In the genomic region with DNA sequence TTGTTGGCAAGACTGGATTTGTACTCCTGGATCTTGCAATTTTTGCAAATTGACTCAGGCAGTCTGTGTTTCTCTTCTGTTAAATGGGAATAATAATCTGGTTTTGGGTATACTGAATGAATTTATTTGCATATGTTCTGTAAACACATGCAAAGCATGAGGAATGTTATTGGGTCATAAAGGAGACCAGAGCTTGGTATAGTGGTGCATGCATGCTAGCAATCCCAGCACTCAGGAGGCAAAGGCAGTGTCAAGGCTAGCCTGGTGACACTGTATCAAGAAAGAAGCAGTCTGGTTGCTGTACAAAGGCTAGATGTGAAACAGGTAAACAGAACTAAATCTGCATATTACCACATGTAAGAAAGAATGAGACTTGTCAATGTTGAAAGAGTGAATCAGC, we compare ENCODE assay signal across 8 mouse cellular contexts. TPM values are rescaled to one million over a fixed set of nuclear protein-coding genes. Genes with fewer than 3 reads are reported as not detected.
DNase-seq lines count a peak whose midpoint lies in the region; ATAC-seq and TF ChIP-seq lines count a peak whose summit lies in the region.

No protein-coding gene starts in this region.

- no peaks in the 10 kb centered on the region for H3K9me3 ChIP-seq in lung, embryonic 14.5 days (ENCODE audit: low read depth, low read length)
- no peaks in the 10 kb centered on the region for H3K9me3 ChIP-seq in embryonic facial prominence, embryonic 15.5 days (replicated peaks)
- H3K9me3 ChIP-seq in limb, embryonic 10.5 days (replicated peaks) = no peaks in the 10 kb centered on the region
- H3K9me3 ChIP-seq in neural tube, embryonic 14.5 days (ENCODE audit: control insufficient read depth, low read length) = no peaks in the 10 kb centered on the region

- H3K4me3 ChIP-seq in lung, embryonic 14.5 days (ENCODE audit: low read depth, low read length) = peak overlapping the region; percentile 71
- peak overlapping the region; percentile 72 for H3K4me3 ChIP-seq in embryonic facial prominence, embryonic 15.5 days (replicated peaks)
- H3K4me3 ChIP-seq in limb, embryonic 10.5 days = peak overlapping the region; percentile 71
- H3K4me3 ChIP-seq in neural tube, embryonic 14.5 days (ENCODE audit: low read depth, low read length) = peak overlapping the region; percentile 76

- peaks cover 10% of the 10 kb centered on the region for H3K4me1 ChIP-seq in lung, embryonic 14.5 days (ENCODE audit: insufficient read depth)
- peaks cover 22% of the 10 kb centered on the region for H3K4me1 ChIP-seq in embryonic facial prominence, embryonic 15.5 days
- peaks cover 12% of the 10 kb centered on the region for H3K4me1 ChIP-seq in limb, embryonic 10.5 days
- peaks cover 23% of the 10 kb centered on the region for H3K4me1 ChIP-seq in neural tube, embryonic 14.5 days (ENCODE audit: control insufficient read depth, insufficient read depth, low read length)

- peak overlapping the region; percentile 79 for H3K4me2 ChIP-seq in lung, embryonic 14.5 days
- H3K4me2 ChIP-seq in embryonic facial prominence, embryonic 15.5 days (replicated peaks) = peak overlapping the region; percentile 56
- peak overlapping the region; percentile 67 for H3K4me2 ChIP-seq in neural tube, embryonic 14.5 days (ENCODE audit: low read depth, low read length)

- no peak for DNase-seq in lung, embryonic 14.5 days
- no peak for DNase-seq in lung, postnatal 4 days
- DNase-seq in limb, embryonic 10.5 days (ENCODE audit: low spot score) = no peak
- DNase-seq in adrenal gland, postnatal 25 days = no peak
- DNase-seq in thymus, adult 18-20 months = no peak
- no peak for DNase-seq in cerebellum, postnatal 10 days

- no peak for ATAC-seq in lung, embryonic 14.5 days (ENCODE audit: insufficient read depth)
- no peak for ATAC-seq in embryonic facial prominence, embryonic 15.5 days (ENCODE audit: insufficient number of reproducible peaks, low FRiP score, low TSS enrichment, low read depth)
- ATAC-seq in neural tube, embryonic 14.5 days (ENCODE audit: low read depth) = no peak

- H3K36me3 ChIP-seq in lung, embryonic 14.5 days (ENCODE audit: insufficient read depth) = peaks cover 6% of the 10 kb centered on the region
- peaks cover 4% of the 10 kb centered on the region for H3K36me3 ChIP-seq in embryonic facial prominence, embryonic 15.5 days
- peaks cover 11% of the 10 kb centered on the region for H3K36me3 ChIP-seq in limb, embryonic 10.5 days
- H3K36me3 ChIP-seq in neural tube, embryonic 14.5 days (ENCODE audit: control insufficient read depth, insufficient read depth, low read length) = 0 out of 2 replicates have a peak, but pooled peaks cover 3% of the 10 kb centered on the region

- 0 out of 2 replicates have a peak overlapping the region, but pooled peaks have one; percentile 97 for H3K27ac ChIP-seq in lung, embryonic 14.5 days (ENCODE audit: low read depth)
- H3K27ac ChIP-seq in embryonic facial prominence, embryonic 15.5 days (replicated peaks) = no peak overlapping the region
- H3K27ac ChIP-seq in limb, embryonic 10.5 days = peak overlapping the region; percentile 95
- no peak overlapping the region for H3K27ac ChIP-seq in neural tube, embryonic 14.5 days (ENCODE audit: low read depth, low read length)

- H3K27me3 ChIP-seq in lung, embryonic 14.5 days (ENCODE audit: insufficient read depth, low read length) = no peaks in the 10 kb centered on the region
- no peaks in the 10 kb centered on the region for H3K27me3 ChIP-seq in embryonic facial prominence, embryonic 15.5 days
- H3K27me3 ChIP-seq in limb, embryonic 10.5 days (ENCODE audit: low read depth, poor library complexity, severe bottlenecking) = no peaks in the 10 kb centered on the region
- H3K27me3 ChIP-seq in neural tube, embryonic 14.5 days (ENCODE audit: control insufficient read depth, insufficient read depth, low read length) = no peaks in the 10 kb centered on the region

- TF ChIP-seq CTCF in lung, embryonic 14.5 days (IDR thresholded peaks at IDR 0.05; ENCODE audit: low read depth) = no peak

- H3K9ac ChIP-seq in lung, embryonic 14.5 days = peak overlapping the region; percentile 91
- H3K9ac ChIP-seq in embryonic facial prominence, embryonic 15.5 days = peak overlapping the region; percentile 91; the same call in 1 of the 2 replicates
- peak overlapping the region; percentile 84; the same call in 1 of the 2 replicates for H3K9ac ChIP-seq in neural tube, embryonic 14.5 days (replicated peaks; ENCODE audit: low read depth, low read length)

RNA-seq across cellular contexts. Expression of a gene that starts 1.5 kb away (rescaled TPM):
- 431 and 435 TPM in 2 replicates for polyA plus RNA-seq in lung, embryonic 14.5 days (2014; fragmentation: Nextera tagmentation; extraction: Ambion mirVana)
- polyA plus RNA-seq in embryonic facial prominence, embryonic 15.5 days (2015; fragmentation: Nextera tagmentation; extraction: Ambion mirVana) = 357 and 369 TPM in 2 replicates
- 432 and 440 TPM in 2 replicates for polyA plus RNA-seq in limb, embryonic 10.5 days (2016; fragmentation: Nextera tagmentation; extraction: Ambion mirVana)
- polyA plus RNA-seq in neural tube, embryonic 14.5 days (2014; fragmentation: Nextera tagmentation; extraction: Ambion mirVana) = 808 and 850 TPM in 2 replicates
- 331 and 379 TPM in 2 replicates for total RNA-seq in adrenal gland, postnatal 25 days (2021)

RNA-seq across cellular contexts. Expression of a gene that starts 27.1 kb away (rescaled TPM):
- polyA plus RNA-seq in lung, embryonic 14.5 days (2014; fragmentation: Nextera tagmentation; extraction: Ambion mirVana) = not detected in 2 replicates
- polyA plus RNA-seq in embryonic facial prominence, embryonic 15.5 days (2015; fragmentation: Nextera tagmentation; extraction: Ambion mirVana) = not detected in 2 replicates
- polyA plus RNA-seq in limb, embryonic 10.5 days (2016; fragmentation: Nextera tagmentation; extraction: Ambion mirVana) = not detected in 2 replicates
- polyA plus RNA-seq in neural tube, embryonic 14.5 days (2014; fragmentation: Nextera tagmentation; extraction: Ambion mirVana) = not detected in 2 replicates
- total RNA-seq in adrenal gland, postnatal 25 days (2021) = not detected in 2 replicates

RNA-seq across cellular contexts. Expression of a gene that starts 41.7 kb away (rescaled TPM):
- polyA plus RNA-seq in lung, embryonic 14.5 days (2014; fragmentation: Nextera tagmentation; extraction: Ambion mirVana) = not detected in 2 replicates
- polyA plus RNA-seq in embryonic facial prominence, embryonic 15.5 days (2015; fragmentation: Nextera tagmentation; extraction: Ambion mirVana) = not detected in 2 replicates
- not detected in 2 replicates for polyA plus RNA-seq in limb, embryonic 10.5 days (2016; fragmentation: Nextera tagmentation; extraction: Ambion mirVana)
- polyA plus RNA-seq in neural tube, embryonic 14.5 days (2014; fragmentation: Nextera tagmentation; extraction: Ambion mirVana) = not detected in 2 replicates
- total RNA-seq in adrenal gland, postnatal 25 days (2021) = not detected in 2 replicates

RNA-seq across cellular contexts. Expression of a gene that starts 49.6 kb away (rescaled TPM):
- not detected in 2 replicates for polyA plus RNA-seq in lung, embryonic 14.5 days (2014; fragmentation: Nextera tagmentation; extraction: Ambion mirVana)
- polyA plus RNA-seq in embryonic facial prominence, embryonic 15.5 days (2015; fragmentation: Nextera tagmentation; extraction: Ambion mirVana) = not detected in 2 replicates
- polyA plus RNA-seq in limb, embryonic 10.5 days (2016; fragmentation: Nextera tagmentation; extraction: Ambion mirVana) = not detected in 2 replicates
- not detected in 2 replicates for polyA plus RNA-seq in neural tube, embryonic 14.5 days (2014; fragmentation: Nextera tagmentation; extraction: Ambion mirVana)
- total RNA-seq in adrenal gland, postnatal 25 days (2021) = not detected in 2 replicates

Comparison
In these comparisons a context has a peak if more than half of its experiments do, and no peak if none do; other contexts are left out.
1. H3K27ac ChIP-seq: peak in lung, embryonic 14.5 days (single experiment) and limb, embryonic 10.5 days (single experiment); none in embryonic facial prominence, embryonic 15.5 days (single experiment) and neural tube, embryonic 14.5 days (single experiment).
2. Peak in every context shown above with its lines, with median percentiles within 50 percentile points of each other: H3K4me2 ChIP-seq, H3K4me3 ChIP-seq and H3K9ac ChIP-seq.